In genomic region chr5:124715135-124715534, GRCm38 (mm10) we compare ENCODE assay signal across 14 mouse cellular contexts. TPM values are rescaled to one million over a fixed set of nuclear protein-coding genes. Genes with fewer than 3 reads are reported as not detected.
DNase-seq lines count a peak whose midpoint lies in the region; ATAC-seq lines count a peak whose summit lies in the region.
"Had no signal": no experiment of that assay in that cellular context is flagged by ENCODE, and none has a peak within 500 bp of the region (broad histone marks: within the 10 kb centered on the region; RNA-seq: fewer than 3 reads in every experiment).

No protein-coding gene starts in this region.

- DNase-seq in adrenal gland, adult 2 months, result peak; percentile 67
- DNase-seq in adrenal gland, adult 8-10 months, result peak; percentile 54
- DNase-seq in heart, postnatal 4 days, result peak; percentile 46
- no peak for DNase-seq in retina, embryonic 14.5 days (ENCODE audit: low spot score)
- DNase-seq: cerebellum, adult 11-12 months; spleen, adult 18-20 months; thymus, postnatal 14 days had no signal

- H3K4me2 ChIP-seq in liver, embryonic 16.5 days (ENCODE audit: low read depth, low read length), result no peak overlapping the region
- H3K4me2 ChIP-seq in hindbrain, embryonic 12.5 days (replicated peaks), result no peak overlapping the region
- H3K4me2 ChIP-seq in hindbrain, embryonic 13.5 days, result no peak overlapping the region
- H3K4me2 ChIP-seq: limb, embryonic 13.5 days; midbrain, embryonic 15.5 days had no signal

- no peak overlapping the region for H3K9ac ChIP-seq in liver, embryonic 16.5 days (ENCODE audit: low read depth, low read length)
- H3K9ac ChIP-seq in hindbrain, embryonic 12.5 days, result no peak overlapping the region
- no peak overlapping the region for H3K9ac ChIP-seq in hindbrain, embryonic 13.5 days
- H3K9ac ChIP-seq: limb, embryonic 13.5 days; midbrain, embryonic 15.5 days had no signal

- H3K27ac ChIP-seq in liver, embryonic 16.5 days (ENCODE audit: low read length), result no peak overlapping the region
- no peak overlapping the region for H3K27ac ChIP-seq in hindbrain, embryonic 12.5 days
- H3K27ac ChIP-seq in hindbrain, embryonic 13.5 days, result no peak overlapping the region
- H3K27ac ChIP-seq: limb, embryonic 13.5 days; midbrain, embryonic 15.5 days had no signal

- no peaks in the 10 kb centered on the region for H3K27me3 ChIP-seq in liver, embryonic 16.5 days (ENCODE audit: control insufficient read depth, insufficient read depth, low read depth, low read length)
- no peaks in the 10 kb centered on the region for H3K27me3 ChIP-seq in hindbrain, embryonic 12.5 days
- H3K27me3 ChIP-seq in hindbrain, embryonic 13.5 days, result no peaks in the 10 kb centered on the region
- H3K27me3 ChIP-seq: limb, embryonic 13.5 days; midbrain, embryonic 15.5 days had no signal

- no peaks in the 10 kb centered on the region for H3K9me3 ChIP-seq in liver, embryonic 16.5 days (replicated peaks; ENCODE audit: control insufficient read depth, low read length)
- no peaks in the 10 kb centered on the region for H3K9me3 ChIP-seq in hindbrain, embryonic 12.5 days (replicated peaks)
- no peaks in the 10 kb centered on the region for H3K9me3 ChIP-seq in hindbrain, embryonic 13.5 days
- H3K9me3 ChIP-seq: limb, embryonic 13.5 days; midbrain, embryonic 15.5 days had no signal

- 81% methylated on average over 8 of the region's 8 CpGs for WGBS in liver, embryonic 16.5 days (ENCODE audit: insufficient replicate concordance)
- 92% methylated on average over 8 of the region's 8 CpGs for WGBS in hindbrain, embryonic 12.5 days
- whole genome bisulfite sequencing in hindbrain, embryonic 13.5 days, result 89% methylated on average over 8 of the region's 8 CpGs

- no peaks in the 10 kb centered on the region for H3K4me1 ChIP-seq in liver, embryonic 16.5 days (ENCODE audit: control insufficient read depth, low read depth, low read length)
- no peaks in the 10 kb centered on the region for H3K4me1 ChIP-seq in hindbrain, embryonic 12.5 days
- no peaks in the 10 kb centered on the region for H3K4me1 ChIP-seq in hindbrain, embryonic 13.5 days (replicated peaks)
- H3K4me1 ChIP-seq: limb, embryonic 13.5 days; midbrain, embryonic 15.5 days had no signal

- H3K36me3 ChIP-seq in liver, embryonic 16.5 days (ENCODE audit: control insufficient read depth, insufficient read depth), result peaks cover 8% of the 10 kb centered on the region
- peaks cover 94% of the 10 kb centered on the region for H3K36me3 ChIP-seq in hindbrain, embryonic 12.5 days
- H3K36me3 ChIP-seq in hindbrain, embryonic 13.5 days, result peaks cover 96% of the 10 kb centered on the region

- peak; percentile 37; the same call in 1 of the 2 replicates for ATAC-seq in liver, embryonic 16.5 days (ENCODE audit: low read depth)
- ATAC-seq in hindbrain, embryonic 12.5 days (ENCODE audit: low FRiP score), result no peak
- no peak for ATAC-seq in hindbrain, embryonic 13.5 days (ENCODE audit: low FRiP score)
- ATAC-seq: activated CD4-positive, CD25-positive, alpha-beta regulatory T cell, adult 4 months; intestine, embryonic 16.5 days; midbrain, embryonic 15.5 days had no signal

- no peak overlapping the region for H3K4me3 ChIP-seq in liver, embryonic 16.5 days (ENCODE audit: low read depth, low read length)
- no peak overlapping the region for H3K4me3 ChIP-seq in hindbrain, embryonic 12.5 days
- no peak overlapping the region for H3K4me3 ChIP-seq in hindbrain, embryonic 13.5 days
- H3K4me3 ChIP-seq: limb, embryonic 13.5 days; midbrain, embryonic 15.5 days had no signal

RNA-seq across cellular contexts. Expression of gene Dnah10, which starts 9.8 kb away (rescaled TPM):
- total RNA-seq in adrenal gland, adult 2 months (2021), result 1 to 10 TPM in 1 of 2 experiments, under 1 TPM in 1; 0.84 to 3.8 TPM
- polyA plus RNA-seq in adrenal gland, adult 2 months (2012; rRNA removed), result 0.11 and 0.15 TPM in 2 replicates
- total RNA-seq in adrenal gland, adult 8-10 months (2022), result 10 to 100 TPM in 1 of 4 experiments, 1 to 10 TPM in 3; 1.7 to 10.5 (median 5.8) TPM
- under 1 TPM in 1 of 2 experiments, not detected in 1; 0.02 TPM for total RNA-seq in heart, postnatal 4 days (2021)
- polyA plus RNA-seq in liver, embryonic 16.5 days (2015; fragmentation: Nextera tagmentation; extraction: Ambion mirVana), result 0.01 TPM in 2 replicates
- 0.26 and 0.40 TPM in 2 replicates for polyA plus RNA-seq in hindbrain, embryonic 12.5 days (2016; fragmentation: Nextera tagmentation; extraction: Ambion mirVana)
- polyA plus RNA-seq in hindbrain, embryonic 13.5 days (2015; fragmentation: Nextera tagmentation; extraction: Ambion mirVana), result 0.09 and 0.14 TPM in 2 replicates
- polyA plus RNA-seq: activated CD4-positive, CD25-positive, alpha-beta regulatory T cell, adult 4 months had no signal
